Mouse (Mus musculus): ENCODE measurements around the gene Runx2. TPM values are rescaled to one million over a fixed set of nuclear protein-coding genes. Genes with fewer than 3 reads are reported as not detected.

Gene Runx2
- polyA plus RNA-seq, 1 experiment, result 7.7 TPM

DNA sequence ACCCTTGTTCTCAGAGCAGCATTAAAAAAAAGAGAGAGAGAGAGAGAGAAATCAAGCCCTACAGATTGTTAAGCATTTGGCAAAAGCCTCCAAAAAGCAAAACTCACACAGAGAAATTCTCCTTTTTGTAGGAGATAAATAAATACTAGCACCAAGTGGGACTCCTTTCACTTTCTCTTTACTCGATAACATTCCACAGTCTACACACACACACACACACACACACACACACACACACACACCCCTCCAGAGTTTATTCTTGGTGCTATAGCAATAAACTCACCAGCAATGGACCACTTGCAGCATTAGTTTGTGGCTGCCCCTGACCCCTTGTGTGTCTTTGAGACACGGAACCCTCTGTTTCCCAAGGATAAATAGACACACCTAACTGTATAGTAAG is 190.9 kb downstream of the Runx2 start:
- Histone ChIP-seq H3K27ac (ENCODE audit: insufficient read depth, low read length) (no peak overlapping the region), H3K4me1 (ENCODE audit: control insufficient read depth, insufficient read depth, low read length) (peaks cover 2% of the 10 kb centered on the region; the same call in 1 of the 2 replicates), H3K4me3 (ENCODE audit: insufficient read depth, low read length) (no peak overlapping the region)
- TF ChIP-seq POLR2A (IDR thresholded peaks at IDR 0.05; ENCODE audit: extremely low read depth, insufficient read depth, low read length) (no peak), CTCF (IDR thresholded peaks at IDR 0.05; ENCODE audit: extremely low read depth, insufficient read depth, low read length) (no peak)

DNA sequence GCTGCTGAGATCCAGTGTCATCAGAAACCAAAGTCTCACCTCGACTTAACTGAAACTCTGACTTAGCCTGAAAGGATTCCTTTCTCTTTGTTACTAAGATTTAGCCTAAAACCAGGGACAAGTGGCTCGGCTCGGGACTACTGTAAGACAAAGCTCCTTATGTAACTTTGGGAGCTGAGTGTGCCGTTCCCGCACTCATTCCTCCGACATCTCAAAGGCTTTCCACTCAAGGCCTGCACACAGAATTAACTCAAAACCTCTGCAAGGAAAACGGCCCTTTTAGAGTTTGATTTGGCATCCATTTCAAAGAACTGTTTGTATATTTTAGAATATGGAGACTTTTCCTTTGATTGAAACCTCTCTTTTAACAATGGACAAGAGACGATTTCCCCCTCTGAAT is 191.3 kb downstream of the Runx2 start:
- H3K4me1 ChIP-seq (ENCODE audit: control insufficient read depth, insufficient read depth, low read length), result peaks cover 2% of the 10 kb centered on the region; the same call in 1 of the 2 replicates
- H3K4me3 ChIP-seq (ENCODE audit: insufficient read depth, low read length), result no peak overlapping the region
- TF ChIP-seq CTCF (IDR thresholded peaks at IDR 0.05; ENCODE audit: extremely low read depth, insufficient read depth, low read length) (no peak), POLR2A (IDR thresholded peaks at IDR 0.05; ENCODE audit: extremely low read depth, insufficient read depth, low read length) (no peak)
- peak overlapping the region; percentile 37; the same call in 1 of the 2 replicates for H3K27ac ChIP-seq (ENCODE audit: insufficient read depth, low read length)

DNA sequence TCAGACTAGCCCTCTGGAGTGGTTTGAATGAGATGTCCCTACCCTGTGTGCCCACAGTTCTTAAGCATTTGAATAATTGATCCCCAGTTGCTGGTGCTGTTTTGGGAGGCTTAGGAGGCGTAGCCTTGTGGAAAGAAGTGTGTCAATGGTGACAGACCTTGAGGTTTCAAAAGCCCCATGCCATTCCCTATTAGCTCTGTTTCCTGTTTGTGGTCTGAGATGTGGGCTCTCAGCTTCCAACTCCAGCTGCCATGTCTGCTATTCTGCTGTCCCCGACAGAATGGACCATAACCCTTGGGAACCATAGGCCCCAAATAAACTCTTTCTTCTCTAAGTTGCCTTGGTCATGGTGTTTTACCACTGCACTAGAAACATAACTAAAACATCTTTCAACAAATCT is 194.1 kb downstream of the Runx2 start:
- H3K27ac ChIP-seq (ENCODE audit: insufficient read depth, low read length), result no peak overlapping the region
- no peak overlapping the region for H3K4me3 ChIP-seq (ENCODE audit: insufficient read depth, low read length)
- peaks cover 2% of the 10 kb centered on the region; the same call in 1 of the 2 replicates for H3K4me1 ChIP-seq (ENCODE audit: control insufficient read depth, insufficient read depth, low read length)
- TF ChIP-seq POLR2A (IDR thresholded peaks at IDR 0.05; ENCODE audit: extremely low read depth, insufficient read depth, low read length), result no peak
- no peak for TF ChIP-seq CTCF (IDR thresholded peaks at IDR 0.05; ENCODE audit: extremely low read depth, insufficient read depth, low read length)

DNA sequence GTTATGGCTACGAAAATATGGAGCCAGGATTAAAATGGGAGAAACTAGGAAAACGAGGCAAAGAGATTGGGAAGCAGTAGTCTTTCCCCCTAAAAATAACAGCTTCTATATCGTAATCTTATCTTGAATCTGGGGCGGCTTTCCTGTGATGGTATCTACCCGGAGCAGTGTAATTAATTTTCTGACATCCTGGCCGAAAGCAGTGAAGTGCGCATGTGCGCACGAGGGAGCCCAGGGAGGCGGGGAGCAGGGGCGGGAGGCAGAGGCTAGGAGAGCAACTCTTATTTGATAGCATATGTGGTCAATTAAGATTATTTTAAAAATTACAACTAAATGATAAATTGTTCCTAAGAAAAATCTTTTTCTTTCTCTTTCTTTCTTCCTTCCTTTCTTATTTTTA is 195.9 kb downstream of the Runx2 start:
- H3K27ac ChIP-seq (ENCODE audit: insufficient read depth, low read length), result peak overlapping the region; percentile 55; the same call in 1 of the 2 replicates
- TF ChIP-seq POLR2A (IDR thresholded peaks at IDR 0.05; ENCODE audit: extremely low read depth, insufficient read depth, low read length) (no peak), CTCF (IDR thresholded peaks at IDR 0.05; ENCODE audit: extremely low read depth, insufficient read depth, low read length) (no peak)
- no peak overlapping the region for H3K4me3 ChIP-seq (ENCODE audit: insufficient read depth, low read length)
- H3K4me1 ChIP-seq (ENCODE audit: control insufficient read depth, insufficient read depth, low read length), result peaks cover under 1% of the 10 kb centered on the region; the same call in 1 of the 2 replicates

DNA sequence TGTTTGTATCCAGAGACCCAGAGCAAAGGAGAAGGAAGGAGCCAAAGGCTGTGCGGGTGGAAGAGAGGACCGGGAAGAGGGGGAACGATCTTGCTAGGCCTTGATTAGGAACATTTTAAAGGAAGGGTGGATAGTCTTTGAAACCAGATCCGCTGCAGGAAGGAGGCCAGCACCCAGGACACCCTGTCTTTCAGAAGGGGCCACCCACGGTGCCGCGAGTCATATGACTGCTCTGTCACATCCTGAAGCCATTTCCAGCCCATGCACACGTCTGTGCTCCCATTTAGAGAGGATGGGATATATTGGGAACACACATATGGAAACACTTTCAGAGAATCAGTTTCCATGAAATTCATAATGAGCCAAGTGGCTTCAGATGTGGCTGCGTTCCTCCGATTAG is 196.4 kb downstream of the Runx2 start:
- H3K4me3 ChIP-seq (ENCODE audit: insufficient read depth, low read length), result no peak overlapping the region
- H3K4me1 ChIP-seq (ENCODE audit: control insufficient read depth, insufficient read depth, low read length), result peaks cover 2% of the 10 kb centered on the region; the same call in 1 of the 2 replicates
- peak overlapping the region; percentile 93 for H3K27ac ChIP-seq (ENCODE audit: insufficient read depth, low read length)
- TF ChIP-seq POLR2A (IDR thresholded peaks at IDR 0.05; ENCODE audit: extremely low read depth, insufficient read depth, low read length) (peak; percentile 36; the same call in 1 of the 2 replicates), CTCF (IDR thresholded peaks at IDR 0.05; ENCODE audit: extremely low read depth, insufficient read depth, low read length) (no peak)

DNA sequence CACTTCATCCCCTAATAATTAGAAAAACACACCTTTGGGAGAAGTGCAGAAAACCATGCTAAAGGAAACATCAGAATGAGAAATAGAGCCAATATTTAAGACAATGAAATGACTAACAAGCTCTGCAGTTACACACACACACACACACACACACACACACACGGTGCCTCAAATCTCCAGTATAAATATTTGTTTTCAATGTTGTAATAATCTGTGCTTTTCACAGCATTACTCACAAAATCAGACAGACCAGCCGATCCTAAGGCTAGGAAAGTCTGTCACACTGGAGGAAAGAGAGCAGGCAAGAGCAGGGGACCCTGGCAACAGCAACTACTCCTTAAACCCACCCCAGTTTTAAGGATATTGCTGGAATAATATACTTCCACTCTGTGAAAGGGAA is 196.9 kb downstream of the Runx2 start:
- Histone ChIP-seq H3K27ac (ENCODE audit: insufficient read depth, low read length) (peak overlapping the region; percentile 93), H3K4me3 (ENCODE audit: insufficient read depth, low read length) (no peak overlapping the region), H3K4me1 (ENCODE audit: control insufficient read depth, insufficient read depth, low read length) (peaks cover 2% of the 10 kb centered on the region; the same call in 1 of the 2 replicates)
- TF ChIP-seq POLR2A (IDR thresholded peaks at IDR 0.05; ENCODE audit: extremely low read depth, insufficient read depth, low read length) (no peak), CTCF (IDR thresholded peaks at IDR 0.05; ENCODE audit: extremely low read depth, insufficient read depth, low read length) (no peak)

DNA sequence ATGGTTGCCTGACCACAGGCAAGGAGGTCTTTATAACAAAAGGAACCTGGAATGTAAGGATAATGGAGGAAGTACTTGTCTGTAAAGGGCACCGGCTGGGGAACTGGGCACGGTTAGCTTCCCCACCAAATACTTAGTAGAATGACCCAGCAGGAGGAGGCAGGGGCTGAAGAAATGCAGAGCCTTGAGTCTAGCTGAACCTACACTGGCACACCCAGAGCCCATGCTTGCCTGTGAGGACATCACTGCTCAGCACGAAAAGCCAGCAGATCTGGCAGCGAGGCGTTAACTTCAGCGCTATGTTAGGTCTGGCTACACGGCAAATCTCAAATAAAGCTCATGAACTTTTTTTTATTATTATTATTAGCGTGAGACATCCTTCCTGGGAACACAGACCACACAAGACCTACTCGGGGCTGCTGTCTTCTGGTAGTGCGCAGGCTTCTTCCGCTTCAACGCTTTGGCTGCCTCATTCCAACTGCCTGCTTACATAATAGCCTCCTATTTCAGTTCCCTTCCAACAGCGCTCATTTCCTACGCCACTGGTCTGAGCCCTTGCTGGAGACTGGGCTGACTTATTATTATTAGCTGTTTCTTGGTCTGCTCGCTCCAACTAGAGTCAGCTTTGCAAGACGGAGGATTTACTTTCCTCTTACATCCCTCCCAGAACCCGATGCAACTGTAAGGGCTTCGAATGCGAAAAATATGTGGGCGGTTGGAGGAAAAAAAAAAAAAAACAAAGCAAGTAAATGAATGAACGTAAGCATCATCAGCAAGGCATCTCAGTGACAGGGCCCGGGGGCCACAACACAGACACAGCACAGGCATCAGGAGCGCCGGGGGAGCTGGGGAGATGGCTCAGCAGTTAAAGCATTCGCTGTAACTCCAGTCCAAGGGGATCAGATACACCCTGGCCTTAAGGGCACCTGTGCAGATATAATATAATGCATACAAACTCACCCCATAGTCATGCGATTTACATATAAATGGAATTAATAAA is 200.6 kb downstream of the Runx2 start:
- Histone ChIP-seq H3K4me1 (ENCODE audit: control insufficient read depth, insufficient read depth, low read length) (peaks cover 2% of the 10 kb centered on the region; the same call in 1 of the 2 replicates), H3K4me3 (ENCODE audit: insufficient read depth, low read length) (peak overlapping the region; percentile 1; the same call in 1 of the 2 replicates), H3K27ac (ENCODE audit: insufficient read depth, low read length) (peak overlapping the region; percentile 41; the same call in 1 of the 2 replicates)
- peak; percentile 77 for TF ChIP-seq POLR2A (IDR thresholded peaks at IDR 0.05; ENCODE audit: extremely low read depth, insufficient read depth, low read length)
- no peak for TF ChIP-seq CTCF (IDR thresholded peaks at IDR 0.05; ENCODE audit: extremely low read depth, insufficient read depth, low read length)

DNA sequence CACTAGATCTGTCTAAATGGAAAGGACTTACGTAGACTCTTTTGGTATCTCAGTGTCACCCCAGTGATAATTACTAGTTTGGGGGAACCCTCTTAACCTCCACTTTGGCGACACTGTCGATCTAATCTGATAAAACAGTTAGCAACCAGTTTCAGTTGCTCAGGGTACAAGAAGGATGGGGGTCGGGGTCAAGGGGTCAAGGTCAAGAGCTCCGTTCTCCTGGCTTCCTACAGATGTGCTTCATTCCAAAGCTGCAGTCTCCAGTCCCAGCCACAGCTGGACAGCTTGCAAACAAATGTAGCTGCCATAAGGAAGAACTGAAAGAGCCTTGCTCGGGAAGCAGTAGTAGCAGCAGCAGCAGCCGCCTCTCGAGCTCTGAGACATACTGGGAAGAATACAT is 202.0 kb downstream of the Runx2 start:
- Histone ChIP-seq H3K4me3 (ENCODE audit: insufficient read depth, low read length) (no peak overlapping the region), H3K4me1 (ENCODE audit: control insufficient read depth, insufficient read depth, low read length) (0 out of 2 replicates have a peak, but pooled peaks cover 2% of the 10 kb centered on the region), H3K27ac (ENCODE audit: insufficient read depth, low read length) (no peak overlapping the region)
- no peak for TF ChIP-seq CTCF (IDR thresholded peaks at IDR 0.05; ENCODE audit: extremely low read depth, insufficient read depth, low read length)
- TF ChIP-seq POLR2A (IDR thresholded peaks at IDR 0.05; ENCODE audit: extremely low read depth, insufficient read depth, low read length), result no peak

DNA sequence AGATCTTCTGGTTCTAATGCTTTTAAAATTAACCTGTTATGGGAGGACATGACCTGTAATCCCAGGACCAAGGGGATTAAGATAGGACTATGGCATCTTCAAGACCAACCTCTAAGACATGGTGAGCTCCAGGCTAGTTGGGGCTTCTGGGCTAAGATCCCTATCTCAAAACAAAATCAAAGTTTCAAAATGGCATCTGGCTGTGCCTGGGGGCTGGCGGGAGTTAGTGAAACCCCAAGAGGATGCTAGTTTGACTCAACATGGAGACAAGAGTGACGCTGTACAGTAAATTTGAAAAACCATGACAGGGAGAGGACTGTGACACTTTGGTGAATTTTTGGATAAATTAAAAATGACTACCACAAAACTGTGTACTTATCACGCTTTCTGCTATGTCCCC is 202.6 kb downstream of the Runx2 start:
- H3K4me3 ChIP-seq (ENCODE audit: insufficient read depth, low read length), result no peak overlapping the region
- 0 out of 2 replicates have a peak, but pooled peaks cover 2% of the 10 kb centered on the region for H3K4me1 ChIP-seq (ENCODE audit: control insufficient read depth, insufficient read depth, low read length)
- TF ChIP-seq CTCF (IDR thresholded peaks at IDR 0.05; ENCODE audit: extremely low read depth, insufficient read depth, low read length) (no peak), POLR2A (IDR thresholded peaks at IDR 0.05; ENCODE audit: extremely low read depth, insufficient read depth, low read length) (no peak)
- no peak overlapping the region for H3K27ac ChIP-seq (ENCODE audit: insufficient read depth, low read length)
